Mouse (Mus musculus) lung, adult 2 months (tissue): Measurements from ENCODE around the gene Tmem40.

Experiments used
- CTCF ChIP-seq: fragments of 200-500 bp; IDR thresholded peaks from 2 replicates; pipeline ENCODE4 v1.5.1; 2011; ENCODE audit warnings: mild to moderate bottlenecking, low read length, control low read depth; ENCODE audit not compliant: insufficient read depth
- POLR2A ChIP-seq: fragments of 200-500 bp; IDR thresholded peaks from 2 replicates; pipeline ENCODE4 v1.6.1; 2011; ENCODE audit warnings: low read depth, mild to moderate bottlenecking, control low read depth, low read length, borderline replicate concordance; ENCODE audit errors: extremely low read depth

- TF ChIP-seq CTCF (no peak), POLR2A (no peak)
Measured at GRCm38 (mm10) chr6:115768207-115768606, 6.0 kb upstream of the Tmem40 start.
